10 mouse cellular contexts compared by ENCODE assay signal in genomic region chr17:48119656-48120055, GRCm38 (mm10). TPM values are rescaled to one million over a fixed set of nuclear protein-coding genes. Genes with fewer than 3 reads are reported as not detected.
A peak's percentile ranks its signal among the peaks of the same experiment; 100 is the strongest.
DNase-seq lines count a peak whose midpoint lies in the region; ATAC-seq and TF ChIP-seq lines count a peak whose summit lies in the region.
"Had no signal": no experiment of that assay in that cellular context is flagged by ENCODE, and none has a peak within 500 bp of the region (broad histone marks: within the 10 kb centered on the region; RNA-seq: fewer than 3 reads in every experiment).

No protein-coding gene starts in this region.

- H3K4me1 ChIP-seq in limb, embryonic 14.5 days (ENCODE audit: control insufficient read depth, insufficient read depth, low read length), result no peaks in the 10 kb centered on the region
- H3K4me1 ChIP-seq: embryonic facial prominence, embryonic 13.5 days; stomach, embryonic 15.5 days had no signal

- no peaks in the 10 kb centered on the region for H3K36me3 ChIP-seq in limb, embryonic 14.5 days (ENCODE audit: control insufficient read depth, insufficient read depth, low read length)
- H3K36me3 ChIP-seq: embryonic facial prominence, embryonic 13.5 days; stomach, embryonic 15.5 days had no signal

- no peak overlapping the region for H3K27ac ChIP-seq in limb, embryonic 14.5 days (replicated peaks; ENCODE audit: low read depth, low read length)
- H3K27ac ChIP-seq: embryonic facial prominence, embryonic 13.5 days; stomach, embryonic 15.5 days had no signal

- H3K4me3 ChIP-seq in limb, embryonic 14.5 days (replicated peaks; ENCODE audit: low read length), result no peak overlapping the region
- H3K4me3 ChIP-seq: embryonic facial prominence, embryonic 13.5 days; stomach, embryonic 15.5 days had no signal

- no peak overlapping the region for H3K4me2 ChIP-seq in limb, embryonic 14.5 days (replicated peaks; ENCODE audit: low read depth, low read length, severe bottlenecking)
- H3K4me2 ChIP-seq: embryonic facial prominence, embryonic 13.5 days; stomach, embryonic 15.5 days had no signal

- 27% methylated on average over 3 of the region's 3 CpGs for WGBS in limb, embryonic 14.5 days

- H3K9ac ChIP-seq in limb, embryonic 14.5 days (ENCODE audit: low read depth, low read length, severe bottlenecking), result no peak overlapping the region
- H3K9ac ChIP-seq: embryonic facial prominence, embryonic 13.5 days; stomach, embryonic 15.5 days had no signal

- TF ChIP-seq POLR2A in limb, embryonic 14.5 days (IDR thresholded peaks at IDR 0.05; ENCODE audit: borderline replicate concordance, extremely low read depth, insufficient read depth, insufficient read length), result no peak

- ATAC-seq in limb, embryonic 14.5 days (ENCODE audit: low FRiP score, low read depth), result no peak

- peak; percentile 51 for DNase-seq in ovary, postnatal 10 days (ENCODE audit: low spot score)
- no peak for DNase-seq in ovary, adult 18-20 months (ENCODE audit: low spot score)
- DNase-seq in cerebellum, adult 9-11 months, result peak; percentile 20
- DNase-seq in frontal cortex, postnatal 25 days (ENCODE audit: low spot score in 2 of 2), result peak; percentile 53 to 64
- peak; percentile 76 for DNase-seq in kidney, adult 9 months
- peak; percentile 89 for DNase-seq in limb, embryonic 14.5 days (ENCODE audit: low spot score)
- peak; percentile 52 to 76 for DNase-seq in natural killer cell, adult 2 months (ENCODE audit: low spot score in 2 of 2)
- peak; percentile 70 for DNase-seq in thymus, postnatal 0 days (ENCODE audit: low spot score)

- H3K9me3 ChIP-seq in limb, embryonic 14.5 days (ENCODE audit: control insufficient read depth, low read length), result no peaks in the 10 kb centered on the region
- H3K9me3 ChIP-seq: stomach, embryonic 15.5 days had no signal

- no peaks in the 10 kb centered on the region for H3K27me3 ChIP-seq in limb, embryonic 14.5 days (ENCODE audit: control insufficient read depth, insufficient read depth, low read length)
- H3K27me3 ChIP-seq: embryonic facial prominence, embryonic 13.5 days; stomach, embryonic 15.5 days had no signal

RNA-seq across cellular contexts. Expression of gene 9830107B12Rik, which starts 26.4 kb away (rescaled TPM):
- not detected in 2 replicates for polyA plus RNA-seq in limb, embryonic 14.5 days (2012; rRNA removed)
- polyA plus RNA-seq in limb, embryonic 14.5 days (2014; fragmentation: Nextera tagmentation; extraction: Ambion mirVana), result not detected in 2 replicates
- polyA plus RNA-seq in thymus, postnatal 0 days (2015; fragmentation: Nextera tagmentation; extraction: Ambion mirVana), result not detected in 2 replicates
- polyA plus RNA-seq: embryonic facial prominence, embryonic 13.5 days had no signal

RNA-seq across cellular contexts. Expression of gene 1700067P10Rik, which starts 30.5 kb away (rescaled TPM):
- 0.08 TPM in 1 of 2 replicates, not detected in the other for polyA plus RNA-seq in limb, embryonic 14.5 days (2012; rRNA removed)
- not detected in 2 replicates for polyA plus RNA-seq in limb, embryonic 14.5 days (2014; fragmentation: Nextera tagmentation; extraction: Ambion mirVana)
- not detected in 2 replicates for polyA plus RNA-seq in thymus, postnatal 0 days (2015; fragmentation: Nextera tagmentation; extraction: Ambion mirVana)
- polyA plus RNA-seq: embryonic facial prominence, embryonic 13.5 days; stomach, embryonic 15.5 days had no signal

RNA-seq across cellular contexts. Expression of gene A530064D06Rik, which starts 47.4 kb away (rescaled TPM):
- 0.08 TPM in 1 of 2 replicates, not detected in the other for polyA plus RNA-seq in limb, embryonic 14.5 days (2012; rRNA removed)
- not detected in 2 replicates for polyA plus RNA-seq in limb, embryonic 14.5 days (2014; fragmentation: Nextera tagmentation; extraction: Ambion mirVana)
- 0.13 and 0.42 TPM in 2 replicates for polyA plus RNA-seq in thymus, postnatal 0 days (2015; fragmentation: Nextera tagmentation; extraction: Ambion mirVana)
- polyA plus RNA-seq: embryonic facial prominence, embryonic 13.5 days had no signal
